Mouse (Mus musculus): ENCODE measurements around the gene Fkbp4. TPM values are rescaled to one million over a fixed set of nuclear protein-coding genes. Genes with fewer than 3 reads are reported as not detected.

Fkbp4 gene
- 404 and 410 TPM in 2 replicates for polyA plus RNA-seq (2016; fragmentation: Nextera tagmentation; extraction: Ambion mirVana)

DNA sequence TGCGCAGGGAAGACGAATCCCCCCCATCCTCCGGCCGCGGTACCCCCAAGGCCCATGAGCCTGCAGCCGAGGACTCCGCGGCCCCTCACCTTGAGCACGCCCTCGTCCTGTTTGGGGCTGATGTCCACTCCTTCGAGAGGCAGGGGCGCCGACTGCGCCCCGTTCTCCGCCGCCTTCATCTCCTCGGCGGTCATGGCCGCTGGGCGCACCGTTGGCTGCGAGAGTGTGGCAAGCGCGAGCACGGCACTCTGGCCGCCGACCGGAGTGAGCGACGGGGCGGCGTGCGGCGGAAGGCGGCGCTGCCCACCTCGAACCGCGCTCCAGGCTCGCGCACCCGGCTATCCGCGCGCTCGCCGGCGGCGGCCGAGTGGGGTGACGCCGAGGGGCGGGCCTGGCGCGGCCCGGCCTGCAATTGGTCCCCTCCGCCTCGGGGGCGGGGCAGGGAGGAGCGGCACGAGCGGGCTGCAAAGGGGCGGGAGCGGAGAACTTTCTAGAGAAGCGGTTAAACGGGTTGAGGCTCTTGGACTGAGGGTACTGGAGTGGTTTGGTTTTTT lies at the start of gene Fkbp4:
TSS of gene Fkbp4 (minus strand) at position 361 of the 554 bp plus-strand sequence.
- Histone ChIP-seq H3K36me3 (peaks cover 30% of the 10 kb centered on the region), H3K4me3 (peak within 1 kb of the TSS; percentile 96), H3K4me2 (replicated peaks) (peak within 1 kb of the TSS; percentile 68), H3K9ac (peak within 1 kb of the TSS; percentile 95), H3K9me3 (no peaks in the 10 kb centered on the region), H3K27ac (peak within 1 kb of the TSS; percentile 68; the same call in 1 of the 2 replicates), H3K4me1 (peaks cover 17% of the 10 kb centered on the region; the same call in 1 of the 2 replicates), H3K27me3 (replicated peaks) (no peaks in the 10 kb centered on the region)
- peak; percentile 94 for ATAC-seq (ENCODE audit: low FRiP score, low read depth)
- under 1% methylated on average over 67 of the region's 67 CpGs for WGBS

GRCm38 (mm10) chr6:128487736-128488135 lies 49.3 kb upstream of the Fkbp4 start:
- Histone ChIP-seq H3K9ac (no peak overlapping the region), H3K36me3 (no peaks in the 10 kb centered on the region), H3K4me2 (replicated peaks) (no peak overlapping the region), H3K9me3 (no peaks in the 10 kb centered on the region), H3K27ac (no peak overlapping the region), H3K27me3 (replicated peaks) (no peaks in the 10 kb centered on the region), H3K4me1 (no peaks in the 10 kb centered on the region), H3K4me3 (no peak overlapping the region)
- 93% methylated on average over 11 of the region's 11 CpGs for WGBS
- ATAC-seq (ENCODE audit: low FRiP score, low read depth): no peak

- no peaks in the 10 kb centered on the region for H3K9me3 ChIP-seq
- no peak overlapping the region for H3K4me3 ChIP-seq
- no peaks in the 10 kb centered on the region for H3K4me1 ChIP-seq
- H3K9ac ChIP-seq: no peak overlapping the region
- no peak overlapping the region for H3K27ac ChIP-seq
- peak overlapping the region; percentile 42 for H3K4me2 ChIP-seq (replicated peaks)
- no peaks in the 10 kb centered on the region for H3K36me3 ChIP-seq
- WGBS: 22% methylated on average over 26 of the region's 26 CpGs
- H3K27me3 ChIP-seq (replicated peaks): no peaks in the 10 kb centered on the region
- ATAC-seq (ENCODE audit: low FRiP score, low read depth): peak; percentile 89
Observed at GRCm38 (mm10) chr6:128479463-128480454, 41.3 kb upstream of the Fkbp4 start.

DNA sequence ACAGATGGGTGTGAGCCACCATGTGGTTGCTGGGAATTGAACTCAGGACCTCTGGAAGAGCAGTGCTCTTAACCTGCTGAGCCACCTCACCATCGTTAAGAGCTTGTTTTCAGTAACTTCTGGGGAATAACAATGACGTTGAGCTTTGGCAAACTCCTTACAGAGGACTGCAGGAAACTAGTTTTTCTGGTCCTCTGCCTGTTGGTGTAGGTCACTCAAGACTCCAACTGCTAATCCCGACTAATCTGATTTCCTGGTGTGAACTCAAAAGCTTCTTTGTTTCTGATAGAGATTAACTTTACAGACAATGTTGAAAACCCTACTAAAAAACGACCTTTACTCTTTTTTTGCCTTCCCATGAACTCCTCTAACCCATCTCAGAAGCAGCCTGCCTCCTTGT lies 39.0 kb upstream of the Fkbp4 start:
- Histone ChIP-seq H3K4me3 (no peak overlapping the region), H3K27me3 (replicated peaks) (no peaks in the 10 kb centered on the region), H3K4me2 (replicated peaks) (no peak overlapping the region), H3K9me3 (no peaks in the 10 kb centered on the region), H3K27ac (no peak overlapping the region), H3K9ac (no peak overlapping the region), H3K4me1 (no peaks in the 10 kb centered on the region), H3K36me3 (no peaks in the 10 kb centered on the region)
- ATAC-seq (ENCODE audit: low FRiP score, low read depth): no peak
- 34% methylated on average over 4 of the region's 4 CpGs for WGBS

DNA sequence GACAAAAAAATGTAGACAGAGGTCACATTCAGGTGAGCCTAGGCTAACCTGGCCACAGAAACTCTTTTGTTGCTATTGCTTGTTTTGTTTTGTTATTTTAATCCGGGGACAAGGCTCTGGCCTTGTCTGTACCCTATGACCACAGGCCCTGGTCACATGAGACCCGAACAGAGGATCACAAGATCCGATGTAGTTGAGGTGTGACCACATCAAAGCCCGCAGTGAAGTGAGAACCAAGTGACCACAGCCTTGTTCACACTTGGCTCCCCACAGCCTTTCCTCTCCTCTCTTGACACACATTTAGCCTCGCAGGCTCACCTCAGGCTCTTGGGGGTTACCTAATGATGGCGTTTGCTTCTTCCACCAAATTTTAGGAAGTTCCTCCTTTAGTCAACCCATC lies 35.6 kb upstream of the Fkbp4 start:
- Histone ChIP-seq H3K4me1 (no peaks in the 10 kb centered on the region), H3K36me3 (no peaks in the 10 kb centered on the region), H3K9me3 (no peaks in the 10 kb centered on the region), H3K4me2 (replicated peaks) (no peak overlapping the region), H3K27ac (no peak overlapping the region), H3K4me3 (no peak overlapping the region), H3K27me3 (replicated peaks) (no peaks in the 10 kb centered on the region), H3K9ac (no peak overlapping the region)
- 90% methylated on average over 6 of the region's 6 CpGs for WGBS
- no peak for ATAC-seq (ENCODE audit: low FRiP score, low read depth)

DNA sequence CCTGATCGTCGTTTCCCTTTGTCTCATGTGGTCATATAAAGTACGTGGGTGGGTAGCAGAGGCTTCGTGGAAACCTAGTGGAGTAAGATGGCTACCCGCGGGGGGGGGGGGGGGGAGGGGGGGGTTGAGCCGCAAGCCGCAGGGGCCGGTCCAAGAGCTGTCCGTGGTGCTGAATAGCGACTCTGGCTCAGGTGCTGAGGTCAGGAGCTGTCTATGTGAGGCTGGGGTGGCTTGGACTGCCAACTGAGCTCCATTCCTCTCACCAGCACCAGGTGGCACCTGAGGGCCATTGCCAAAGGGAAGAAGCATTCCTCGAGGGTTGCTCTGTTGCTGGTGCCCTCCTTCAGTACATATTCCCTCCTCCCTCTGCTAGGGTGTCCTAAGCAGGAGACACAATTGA lies 31.0 kb upstream of the Fkbp4 start:
- H3K4me3 ChIP-seq: no peak overlapping the region
- H3K27me3 ChIP-seq (replicated peaks): no peaks in the 10 kb centered on the region
- no peaks in the 10 kb centered on the region for H3K36me3 ChIP-seq
- H3K4me2 ChIP-seq (replicated peaks): 0 out of 2 replicates have a peak overlapping the region, but pooled peaks have one; percentile 5
- no peak overlapping the region for H3K9ac ChIP-seq
- H3K9me3 ChIP-seq: no peaks in the 10 kb centered on the region
- H3K4me1 ChIP-seq: no peaks in the 10 kb centered on the region
- ATAC-seq (ENCODE audit: low FRiP score, low read depth): 0 out of 2 replicates have a peak, but pooled peaks have one; percentile 13
- 10% methylated on average over 8 of the region's 12 CpGs for WGBS
- no peak overlapping the region for H3K27ac ChIP-seq

GRCm38 (mm10) chr6:128467298-128467697 lies 28.8 kb upstream of the Fkbp4 start:
- Histone ChIP-seq H3K9ac (no peak overlapping the region), H3K4me3 (no peak overlapping the region), H3K27ac (no peak overlapping the region), H3K36me3 (no peaks in the 10 kb centered on the region), H3K27me3 (replicated peaks) (no peaks in the 10 kb centered on the region), H3K9me3 (no peaks in the 10 kb centered on the region), H3K4me2 (replicated peaks) (no peak overlapping the region), H3K4me1 (no peaks in the 10 kb centered on the region)
- 43% methylated on average over 2 of the region's 2 CpGs for WGBS
- ATAC-seq (ENCODE audit: low FRiP score, low read depth): no peak

DNA sequence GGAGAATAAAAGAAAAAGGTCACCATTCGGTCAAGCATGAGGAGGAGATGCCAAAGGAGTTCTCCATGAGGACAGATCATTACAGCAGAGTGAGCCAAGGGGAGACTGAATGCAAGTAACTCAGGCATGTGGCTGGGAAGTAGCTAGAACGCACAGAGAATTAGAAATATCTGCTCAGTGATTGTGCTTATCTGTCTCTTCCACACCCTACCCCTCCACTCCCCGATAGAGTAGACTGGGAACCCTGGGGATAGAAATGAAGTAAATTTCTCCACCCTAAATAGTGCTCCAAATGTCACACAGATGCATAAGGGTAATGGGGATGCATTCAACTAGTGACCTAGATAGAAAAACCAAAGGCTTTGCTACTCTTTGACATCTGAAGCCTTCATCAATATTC lies 28.1 kb upstream of the Fkbp4 start:
- 60% methylated on average over 3 of the region's 3 CpGs for WGBS
- no peak for ATAC-seq (ENCODE audit: low FRiP score, low read depth)
- no peaks in the 10 kb centered on the region for H3K36me3 ChIP-seq
- H3K27me3 ChIP-seq (replicated peaks): no peaks in the 10 kb centered on the region
- H3K4me3 ChIP-seq: no peak overlapping the region
- no peak overlapping the region for H3K27ac ChIP-seq
- H3K9ac ChIP-seq: no peak overlapping the region
- no peaks in the 10 kb centered on the region for H3K9me3 ChIP-seq
- H3K4me2 ChIP-seq (replicated peaks): no peak overlapping the region
- no peaks in the 10 kb centered on the region for H3K4me1 ChIP-seq

- Histone ChIP-seq H3K4me2 (replicated peaks) (no peak overlapping the region), H3K36me3 (no peaks in the 10 kb centered on the region), H3K4me1 (no peaks in the 10 kb centered on the region), H3K9me3 (no peaks in the 10 kb centered on the region), H3K9ac (no peak overlapping the region), H3K4me3 (no peak overlapping the region), H3K27ac (no peak overlapping the region), H3K27me3 (replicated peaks) (no peaks in the 10 kb centered on the region)
- WGBS: 47% methylated on average over 7 of the region's 7 CpGs
- 0 out of 2 replicates have a peak, but pooled peaks have one; percentile 25 for ATAC-seq (ENCODE audit: low FRiP score, low read depth)
Observed at GRCm38 (mm10) chr6:128466043-128466442, 27.6 kb upstream of the Fkbp4 start.

- no peak for ATAC-seq (ENCODE audit: low FRiP score, low read depth)
- Histone ChIP-seq H3K9ac (no peak overlapping the region), H3K4me1 (no peaks in the 10 kb centered on the region; the same call in 1 of the 2 replicates), H3K4me2 (replicated peaks) (no peak overlapping the region), H3K9me3 (no peaks in the 10 kb centered on the region), H3K4me3 (no peak overlapping the region), H3K36me3 (no peaks in the 10 kb centered on the region), H3K27me3 (replicated peaks) (no peaks in the 10 kb centered on the region), H3K27ac (no peak overlapping the region)
- WGBS: 88% methylated on average over 4 of the region's 4 CpGs
Observed at GRCm38 (mm10) chr6:128464996-128465395, 26.5 kb upstream of the Fkbp4 start.

DNA sequence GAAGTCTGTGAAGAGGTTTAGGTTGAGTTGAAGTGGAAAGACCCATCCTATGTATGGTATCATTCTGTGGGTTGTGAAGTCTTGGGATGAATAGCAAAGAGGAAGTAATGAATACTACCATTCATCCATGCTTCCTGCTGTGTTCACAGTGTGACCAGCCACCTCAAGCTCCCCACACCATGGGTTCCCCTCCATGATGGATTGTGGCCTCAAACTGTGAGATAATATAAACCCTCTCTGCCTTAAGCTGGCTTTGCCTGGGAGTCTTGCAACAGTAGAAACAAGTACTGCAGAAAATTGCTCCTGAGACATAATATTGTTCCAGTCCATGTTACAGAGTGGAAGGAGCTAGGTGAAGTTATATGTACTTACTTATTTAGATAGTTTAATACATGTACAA lies 23.1 kb upstream of the Fkbp4 start:
- no peaks in the 10 kb centered on the region; the same call in 1 of the 2 replicates for H3K4me1 ChIP-seq
- ATAC-seq (ENCODE audit: low FRiP score, low read depth): no peak
- no peak overlapping the region for H3K4me3 ChIP-seq
- no peak overlapping the region for H3K4me2 ChIP-seq (replicated peaks)
- no peaks in the 10 kb centered on the region for H3K27me3 ChIP-seq (replicated peaks)
- H3K36me3 ChIP-seq: no peaks in the 10 kb centered on the region
- no peak overlapping the region for H3K27ac ChIP-seq
- H3K9me3 ChIP-seq: no peaks in the 10 kb centered on the region
- H3K9ac ChIP-seq: no peak overlapping the region

DNA sequence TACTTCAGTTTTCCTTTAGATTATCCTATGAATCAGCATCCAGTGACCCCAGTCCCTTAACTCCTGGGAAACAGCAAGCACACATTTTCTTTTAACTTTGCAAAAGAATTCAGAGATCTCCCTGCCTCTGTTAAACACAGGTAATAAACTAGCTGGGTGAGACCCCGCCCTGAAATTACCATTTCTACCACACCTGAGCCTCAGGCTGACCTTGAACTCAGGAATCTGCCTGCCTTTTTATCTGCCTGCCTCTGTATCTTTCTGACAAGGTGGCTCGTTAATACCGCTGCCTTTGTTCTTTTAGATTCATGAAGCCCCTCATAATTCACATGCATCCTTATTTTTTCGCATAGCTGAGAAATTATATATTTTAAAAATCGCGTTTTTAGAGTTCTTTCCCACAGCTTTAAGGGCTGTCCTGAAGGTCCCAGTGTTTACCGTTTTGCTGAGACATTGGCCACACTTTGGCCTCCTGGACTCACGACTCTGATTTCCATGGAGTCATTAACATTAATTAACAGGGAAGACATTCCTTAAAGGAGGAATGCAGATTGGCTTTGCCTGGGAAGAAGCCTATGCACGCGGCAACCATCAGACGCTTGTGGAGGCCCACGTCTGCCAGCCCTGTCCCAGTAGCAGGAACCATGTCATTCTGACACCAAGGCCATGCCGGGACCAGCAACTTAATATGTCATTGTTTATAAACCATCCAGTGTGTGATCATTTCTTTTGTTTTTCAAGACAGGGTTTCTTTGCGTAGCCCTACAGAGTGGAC lies 22.4 kb upstream of the Fkbp4 start:
- H3K4me3 ChIP-seq: no peak overlapping the region
- WGBS: 81% methylated on average over 14 of the region's 14 CpGs
- H3K9ac ChIP-seq: no peak overlapping the region
- no peaks in the 10 kb centered on the region for H3K36me3 ChIP-seq
- H3K4me1 ChIP-seq: no peaks in the 10 kb centered on the region; the same call in 1 of the 2 replicates
- no peak overlapping the region for H3K27ac ChIP-seq
- no peaks in the 10 kb centered on the region for H3K27me3 ChIP-seq (replicated peaks)
- no peaks in the 10 kb centered on the region for H3K9me3 ChIP-seq
- H3K4me2 ChIP-seq (replicated peaks): no peak overlapping the region
- no peak for ATAC-seq (ENCODE audit: low FRiP score, low read depth)

Measured in neural tube, embryonic 12.5 days (tissue).